Mouse (Mus musculus): Measurements from ENCODE around the gene Col4a5. TPM values are rescaled to one million over a fixed set of nuclear protein-coding genes. Genes with fewer than 3 reads are reported as not detected.

Gene Col4a5
- polyA plus RNA-seq, 1 experiment, result 3.5 TPM

DNA sequence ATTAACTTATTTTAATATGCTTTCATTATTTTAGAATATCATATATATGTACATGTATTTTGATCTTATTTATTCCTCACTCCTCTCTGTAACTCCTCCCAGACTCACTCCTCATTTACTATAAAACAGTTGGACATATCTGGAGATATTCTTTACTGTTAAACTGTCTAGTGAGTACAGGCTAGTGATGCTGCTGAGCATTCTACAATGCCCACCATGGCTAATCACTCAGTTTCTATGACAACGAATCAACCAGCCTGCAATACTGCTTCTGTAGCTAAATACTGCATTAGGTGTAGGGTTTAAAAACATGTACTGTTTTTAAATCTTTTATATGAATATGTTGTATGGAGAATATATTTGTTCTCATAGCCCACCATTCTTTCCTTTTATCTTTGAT lies 27.9 kb downstream of the Col4a5 start:
- Histone ChIP-seq H3K4me3 (replicated peaks; ENCODE audit: insufficient read depth, low read depth, low read length) (no peak overlapping the region), H3K27ac (ENCODE audit: insufficient read depth, low read length) (no peak overlapping the region), H3K4me1 (ENCODE audit: control insufficient read depth, insufficient read depth, low read length) (no peaks in the 10 kb centered on the region), H3K27me3 (ENCODE audit: control insufficient read depth, insufficient read depth, low read length) (no peaks in the 10 kb centered on the region)
- DNase-seq, result no peak
- TF ChIP-seq POLR2A (IDR thresholded peaks at IDR 0.05; ENCODE audit: borderline replicate concordance, insufficient read depth, low read length), result no peak
- TF ChIP-seq CTCF (IDR thresholded peaks at IDR 0.05; ENCODE audit: borderline replicate concordance, insufficient read depth, low read depth, low read length), result no peak
- WGBS, result 76% methylated on average over 1 of the region's 1 CpGs

DNA sequence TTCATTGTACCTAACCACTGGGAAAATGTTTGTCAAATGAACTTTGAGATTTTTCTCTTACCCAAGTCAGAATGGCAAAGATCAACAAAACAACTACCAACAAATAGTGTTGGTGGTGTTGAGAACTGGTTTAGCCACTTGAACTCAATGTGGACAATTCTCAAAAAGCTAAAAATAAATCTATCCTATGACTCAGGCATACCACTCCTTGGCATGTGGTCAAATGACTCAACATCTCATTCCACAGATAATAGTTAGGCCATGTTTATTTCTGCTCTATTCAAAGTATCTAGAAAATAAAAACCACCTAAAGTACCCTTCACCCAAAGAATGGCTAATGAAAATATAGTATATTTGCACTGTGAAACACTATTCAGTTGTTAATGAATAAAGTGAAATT lies 58.3 kb downstream of the Col4a5 start:
- Histone ChIP-seq H3K27ac (ENCODE audit: insufficient read depth, low read length) (no peak overlapping the region), H3K27me3 (ENCODE audit: control insufficient read depth, insufficient read depth, low read length) (no peaks in the 10 kb centered on the region)
- TF ChIP-seq CTCF (IDR thresholded peaks at IDR 0.05; ENCODE audit: borderline replicate concordance, insufficient read depth, low read depth, low read length), result no peak
- TF ChIP-seq POLR2A (IDR thresholded peaks at IDR 0.05; ENCODE audit: borderline replicate concordance, insufficient read depth, low read length), result no peak

DNA sequence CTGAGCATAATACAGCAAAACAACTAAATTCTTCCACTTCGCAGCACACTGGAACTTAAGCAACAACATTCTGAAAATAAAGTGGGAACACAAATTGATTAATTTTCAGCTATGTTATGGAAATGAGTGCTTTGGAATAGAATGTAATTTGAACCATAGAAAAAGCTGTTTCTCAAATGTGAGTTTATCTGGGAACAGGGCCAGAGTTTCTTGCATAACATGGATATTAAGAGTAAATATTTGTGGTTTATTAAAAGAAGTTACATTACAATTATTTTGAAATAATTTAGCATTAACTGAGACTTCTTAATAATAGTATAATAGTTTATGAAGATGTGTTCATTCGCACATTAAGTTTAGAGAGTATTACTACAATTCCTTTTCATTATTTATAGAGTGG lies 72.3 kb downstream of the Col4a5 start:
- WGBS, result 93% methylated on average over 2 of the region's 2 CpGs
- Histone ChIP-seq H3K4me3 (replicated peaks; ENCODE audit: insufficient read depth, low read depth, low read length) (no peak overlapping the region), H3K27me3 (ENCODE audit: control insufficient read depth, insufficient read depth, low read length) (no peaks in the 10 kb centered on the region), H3K4me1 (ENCODE audit: control insufficient read depth, insufficient read depth, low read length) (no peaks in the 10 kb centered on the region), H3K27ac (ENCODE audit: insufficient read depth, low read length) (no peak overlapping the region)
- no peak for TF ChIP-seq POLR2A (IDR thresholded peaks at IDR 0.05; ENCODE audit: borderline replicate concordance, insufficient read depth, low read length)
- TF ChIP-seq CTCF (IDR thresholded peaks at IDR 0.05; ENCODE audit: borderline replicate concordance, insufficient read depth, low read depth, low read length), result no peak
- no peak for DNase-seq

More for the DNA sequence above, 58.3 kb downstream of the Col4a5 start:
- no peak overlapping the region for H3K4me3 ChIP-seq (replicated peaks; ENCODE audit: insufficient read depth, low read depth, low read length)
- no peak for DNase-seq
- no peaks in the 10 kb centered on the region for H3K4me1 ChIP-seq (ENCODE audit: control insufficient read depth, insufficient read depth, low read length)

DNA sequence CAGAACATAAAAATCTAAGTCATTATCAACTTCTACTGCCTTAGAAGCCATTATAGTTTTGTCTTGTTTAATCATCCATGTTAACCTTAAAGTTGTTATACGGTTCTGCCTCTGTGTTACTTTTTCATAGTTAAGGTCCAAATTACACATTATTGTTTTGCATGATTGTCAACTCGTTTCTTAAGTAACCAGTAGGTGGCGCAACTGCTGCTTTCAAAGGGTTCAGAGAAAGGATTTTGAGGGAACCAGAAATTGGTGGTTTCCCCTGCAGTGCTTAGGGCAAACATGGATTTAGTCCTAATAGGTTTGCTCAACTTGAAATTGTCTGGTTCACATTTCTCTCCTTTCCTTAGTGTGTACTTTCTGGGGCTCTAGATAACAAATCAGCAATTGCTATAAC lies 115.1 kb downstream of the Col4a5 start:
- TF ChIP-seq POLR2A (IDR thresholded peaks at IDR 0.05; ENCODE audit: borderline replicate concordance, insufficient read depth, low read length) (no peak), CTCF (IDR thresholded peaks at IDR 0.05; ENCODE audit: borderline replicate concordance, insufficient read depth, low read depth, low read length) (no peak; the same call in 1 of the 2 replicates)
- 25% methylated on average over 3 of the region's 3 CpGs for WGBS
- Histone ChIP-seq H3K4me3 (replicated peaks; ENCODE audit: insufficient read depth, low read depth, low read length) (no peak overlapping the region), H3K27ac (ENCODE audit: insufficient read depth, low read length) (no peak overlapping the region), H3K27me3 (ENCODE audit: control insufficient read depth, insufficient read depth, low read length) (no peaks in the 10 kb centered on the region), H3K4me1 (ENCODE audit: control insufficient read depth, insufficient read depth, low read length) (no peaks in the 10 kb centered on the region)
- DNase-seq, result peak in 1 of 2 experiments; percentile 1

DNA sequence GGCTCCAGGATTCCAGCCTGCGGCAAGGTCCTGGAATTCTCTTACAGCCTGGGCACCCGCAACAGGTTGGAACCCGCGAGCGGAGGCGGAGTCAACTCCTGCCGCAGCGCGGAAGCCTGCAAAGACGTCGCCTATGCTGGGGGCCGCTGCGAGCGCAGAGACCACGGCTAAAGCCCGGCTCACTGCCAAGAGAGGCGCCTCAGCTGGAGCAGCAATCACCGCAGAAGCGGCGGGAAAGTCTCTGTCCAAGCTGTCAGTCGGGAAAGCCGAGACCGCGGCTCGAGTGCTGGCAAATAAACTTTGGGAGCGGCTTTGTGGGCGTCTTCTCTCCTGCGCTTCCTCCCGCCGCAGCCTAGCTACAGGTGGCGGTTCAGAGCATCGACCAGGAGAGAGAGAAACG lies 246.5 kb downstream of the Col4a5 start:
- Histone ChIP-seq H3K27me3 (ENCODE audit: control insufficient read depth, insufficient read depth, low read length) (peaks cover 1% of the 10 kb centered on the region; the same call in 1 of the 2 replicates), H3K4me3 (replicated peaks; ENCODE audit: insufficient read depth, low read depth, low read length) (peak overlapping the region; percentile 1)
- DNase-seq, result no peak

DNA sequence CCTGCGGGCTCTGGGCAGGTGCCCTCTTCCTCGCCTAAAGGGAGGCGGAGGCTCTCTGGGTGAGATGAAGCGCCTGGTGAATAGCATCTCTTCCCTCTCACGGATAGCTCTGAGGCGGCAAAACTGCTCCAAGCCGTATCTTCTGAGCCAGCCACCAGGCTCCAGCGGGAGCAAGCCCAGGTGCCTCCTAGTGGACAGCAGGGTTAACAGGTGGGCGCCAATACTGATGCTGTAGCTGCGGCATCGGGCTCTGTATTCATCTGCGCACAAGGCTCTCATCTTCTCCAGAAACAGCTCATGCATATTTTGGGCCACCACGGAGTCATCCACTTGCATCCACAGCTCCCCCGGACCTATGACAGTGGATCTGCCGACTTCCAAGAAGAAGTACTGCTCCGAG lies 248.8 kb downstream of the Col4a5 start:
- no peaks in the 10 kb centered on the region for H3K4me1 ChIP-seq (ENCODE audit: control insufficient read depth, insufficient read depth, low read length)
- H3K27me3 ChIP-seq (ENCODE audit: control insufficient read depth, insufficient read depth, low read length), result peaks cover 1% of the 10 kb centered on the region; the same call in 1 of the 2 replicates
- H3K4me3 ChIP-seq (replicated peaks; ENCODE audit: insufficient read depth, low read depth, low read length), result no peak overlapping the region
- DNase-seq, result no peak
- 11% methylated on average over 16 of the region's 16 CpGs for WGBS
- H3K27ac ChIP-seq (ENCODE audit: insufficient read depth, low read length), result no peak overlapping the region
- TF ChIP-seq CTCF (IDR thresholded peaks at IDR 0.05; ENCODE audit: borderline replicate concordance, insufficient read depth, low read depth, low read length), result no peak
- TF ChIP-seq POLR2A (IDR thresholded peaks at IDR 0.05; ENCODE audit: borderline replicate concordance, insufficient read depth, low read length), result no peak

More for the DNA sequence above, 246.5 kb downstream of the Col4a5 start:
- Histone ChIP-seq H3K4me1 (ENCODE audit: control insufficient read depth, insufficient read depth, low read length) (no peaks in the 10 kb centered on the region), H3K27ac (ENCODE audit: insufficient read depth, low read length) (no peak overlapping the region)
- TF ChIP-seq CTCF (IDR thresholded peaks at IDR 0.05; ENCODE audit: borderline replicate concordance, insufficient read depth, low read depth, low read length) (no peak), POLR2A (IDR thresholded peaks at IDR 0.05; ENCODE audit: borderline replicate concordance, insufficient read depth, low read length) (no peak)
- WGBS, result 5% methylated on average over 33 of the region's 33 CpGs

DNA sequence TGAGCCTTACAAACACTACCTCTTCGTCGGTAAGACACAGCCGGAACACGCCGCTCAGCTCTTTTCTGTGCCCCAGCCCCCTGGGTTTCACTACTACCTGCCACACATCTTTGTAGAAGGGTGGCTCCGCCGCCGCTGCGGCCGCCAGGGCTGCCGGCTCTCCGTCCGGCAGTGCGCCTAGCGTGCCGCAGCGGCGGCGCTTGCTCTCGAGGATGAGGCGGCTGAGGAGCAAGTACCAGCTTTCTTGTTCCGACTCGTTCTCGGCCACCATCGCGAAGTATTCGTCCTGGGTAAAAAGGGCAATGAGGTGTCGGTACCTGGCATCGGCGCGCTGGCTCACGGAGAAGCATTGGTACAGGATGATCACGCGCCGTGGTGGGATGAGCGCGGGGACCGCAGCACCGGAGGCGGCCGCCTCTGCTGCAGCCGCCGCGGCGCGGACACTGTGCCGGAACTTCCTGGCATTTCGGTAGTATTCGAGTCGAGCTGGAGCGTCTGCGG lies 249.3 kb downstream of the Col4a5 start:
- 14% methylated on average over 42 of the region's 52 CpGs for WGBS
- TF ChIP-seq POLR2A (IDR thresholded peaks at IDR 0.05; ENCODE audit: borderline replicate concordance, insufficient read depth, low read length), result no peak
- no peak for TF ChIP-seq CTCF (IDR thresholded peaks at IDR 0.05; ENCODE audit: borderline replicate concordance, insufficient read depth, low read depth, low read length)
- no peak for DNase-seq
- no peak overlapping the region for H3K27ac ChIP-seq (ENCODE audit: insufficient read depth, low read length)
- no peaks in the 10 kb centered on the region for H3K4me1 ChIP-seq (ENCODE audit: control insufficient read depth, insufficient read depth, low read length)
- peaks cover 1% of the 10 kb centered on the region; the same call in 1 of the 2 replicates for H3K27me3 ChIP-seq (ENCODE audit: control insufficient read depth, insufficient read depth, low read length)
- H3K4me3 ChIP-seq (replicated peaks; ENCODE audit: insufficient read depth, low read depth, low read length), result no peak overlapping the region
